ENCODE assay signal across 18 mouse cellular contexts in the genomic region with DNA sequence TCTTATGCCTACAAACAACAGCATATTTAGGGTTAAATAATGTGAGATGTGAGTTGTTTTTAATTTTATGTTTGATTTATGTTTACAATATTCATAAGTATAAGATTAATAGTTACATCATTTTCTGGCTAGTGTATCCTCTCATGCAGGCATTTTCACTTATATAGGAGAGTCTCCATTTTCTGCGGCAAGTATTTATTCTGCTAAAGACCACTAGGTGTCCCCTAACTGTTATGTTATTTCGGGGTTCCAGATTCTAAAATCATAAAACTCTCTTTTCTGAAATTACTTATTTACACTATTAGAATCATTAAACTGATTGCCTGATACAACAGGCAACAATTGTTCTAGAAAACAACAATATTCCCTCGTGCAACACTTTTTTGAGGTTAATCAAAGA.
A peak's percentile ranks its signal among the peaks of the same experiment; 100 is the strongest.
DNase-seq lines count a peak whose midpoint lies in the region; ATAC-seq and TF ChIP-seq lines count a peak whose summit lies in the region.
"Had no signal": no experiment of that assay in that cellular context is flagged by ENCODE, and none has a peak within 500 bp of the region (broad histone marks: within the 10 kb centered on the region; RNA-seq: fewer than 3 reads in every experiment).

No protein-coding gene starts in this region.

- no peaks in the 10 kb centered on the region for H3K9me3 ChIP-seq in kidney, postnatal 0 days (replicated peaks; ENCODE audit: low read length)
- no peaks in the 10 kb centered on the region for H3K9me3 ChIP-seq in kidney, embryonic 15.5 days (replicated peaks)
- H3K9me3 ChIP-seq: embryonic facial prominence, embryonic 13.5 days; heart, embryonic 10.5 days; midbrain, embryonic 10.5 days had no signal

- TF ChIP-seq CTCF in kidney, postnatal 0 days (IDR thresholded peaks at IDR 0.05; ENCODE audit: low read depth): peak; percentile 37; the same call in 1 of the 2 replicates

- no peaks in the 10 kb centered on the region for H3K36me3 ChIP-seq in kidney, postnatal 0 days (ENCODE audit: insufficient read depth, low read length)
- no peaks in the 10 kb centered on the region for H3K36me3 ChIP-seq in kidney, embryonic 15.5 days
- H3K36me3 ChIP-seq: embryonic facial prominence, embryonic 13.5 days; heart, embryonic 10.5 days; midbrain, embryonic 10.5 days had no signal

- DNase-seq in cerebellum, adult 9-10 months: peak; percentile 48
- DNase-seq in cerebellum, adult 18-20 months: no peak
- DNase-seq in kidney, postnatal 0 days (ENCODE audit: low spot score): peak; percentile 26
- peak; percentile 10 for DNase-seq in retina, embryonic 14.5 days (ENCODE audit: low spot score)
- DNase-seq in retina, postnatal 1 day: no peak
- no peak for DNase-seq in spleen, postnatal 4 days (ENCODE audit: low spot score in 2 of 2)
- DNase-seq in cerebellum, postnatal 4 days (ENCODE audit: low spot score in 2 of 2): no peak
- DNase-seq: adrenal gland, adult 8-10 months; cerebellum, postnatal 25 days; gastrocnemius, postnatal 14 days; heart, postnatal 36 days; lung, postnatal 14 days; spleen, adult 18-20 months; thymus, postnatal 25 days had no signal

- H3K9ac ChIP-seq in kidney, postnatal 0 days (ENCODE audit: low read depth, low read length): no peak overlapping the region
- no peak overlapping the region for H3K9ac ChIP-seq in kidney, embryonic 15.5 days
- H3K9ac ChIP-seq: embryonic facial prominence, embryonic 13.5 days had no signal

- no peak overlapping the region for H3K4me3 ChIP-seq in kidney, postnatal 0 days (replicated peaks; ENCODE audit: low read depth, low read length)
- no peak overlapping the region for H3K4me3 ChIP-seq in kidney, embryonic 15.5 days (replicated peaks)
- H3K4me3 ChIP-seq: embryonic facial prominence, embryonic 13.5 days; heart, embryonic 10.5 days; midbrain, embryonic 10.5 days had no signal

- no peak overlapping the region for H3K4me2 ChIP-seq in kidney, postnatal 0 days (ENCODE audit: low read length)
- no peak overlapping the region for H3K4me2 ChIP-seq in kidney, embryonic 15.5 days
- H3K4me2 ChIP-seq: embryonic facial prominence, embryonic 13.5 days had no signal

- H3K4me1 ChIP-seq in kidney, postnatal 0 days (replicated peaks; ENCODE audit: insufficient read depth, low read length): no peaks in the 10 kb centered on the region
- no peaks in the 10 kb centered on the region for H3K4me1 ChIP-seq in kidney, embryonic 15.5 days
- H3K4me1 ChIP-seq: embryonic facial prominence, embryonic 13.5 days; heart, embryonic 10.5 days; midbrain, embryonic 10.5 days had no signal

- 70% methylated on average over 3 of the region's 3 CpGs for WGBS in kidney, postnatal 0 days
- 69% methylated on average over 3 of the region's 3 CpGs for WGBS in kidney, embryonic 15.5 days

- H3K27me3 ChIP-seq in kidney, postnatal 0 days (ENCODE audit: insufficient read depth, low read length): no peaks in the 10 kb centered on the region
- no peaks in the 10 kb centered on the region for H3K27me3 ChIP-seq in kidney, embryonic 15.5 days
- H3K27me3 ChIP-seq: embryonic facial prominence, embryonic 13.5 days had no signal

- H3K27ac ChIP-seq in kidney, postnatal 0 days: no peak overlapping the region
- no peak overlapping the region for H3K27ac ChIP-seq in kidney, embryonic 15.5 days
- H3K27ac ChIP-seq: embryonic facial prominence, embryonic 13.5 days; heart, embryonic 10.5 days; midbrain, embryonic 10.5 days had no signal

- ATAC-seq in kidney, postnatal 0 days (replicated peaks; ENCODE audit: low FRiP score, low read depth): no peak
- ATAC-seq in kidney, embryonic 15.5 days (replicated peaks; ENCODE audit: low FRiP score): no peak

Comparison
In these comparisons a context has a peak if more than half of its experiments do, and no peak if none do; other contexts are left out.
1. DNase-seq: peak in cerebellum, adult 9-10 months (single experiment), kidney, postnatal 0 days (single experiment) and retina, embryonic 14.5 days (single experiment); none in cerebellum, adult 18-20 months (0 of 2), retina, postnatal 1 day (single experiment), spleen, postnatal 4 days (0 of 2) and cerebellum, postnatal 4 days (0 of 2).